Mouse (Mus musculus) neural tube, embryonic 12.5 days (tissue): Measurements from ENCODE around the gene Cntd1. TPM values are rescaled to one million over a fixed set of nuclear protein-coding genes. Genes with fewer than 3 reads are reported as not detected.
A peak's percentile ranks its signal among the peaks of the same experiment; 100 is the strongest.

ENCODE experiments used
- ATAC-seq: fragments of 200-750 bp; cut with Nextera tagmentation; 2 replicates; pipeline ENCODE4 v1.8.0; 2017; ENCODE audit warnings: low read depth, mild to moderate bottlenecking, moderate TSS enrichment, moderate library complexity; ENCODE audit not compliant: low FRiP score
- H3K27ac ChIP-seq: fragments of 300-500 bp; sonication (generic); 2 replicates; pipeline ENCODE4 v1.5.1; 2016
- H3K27me3 ChIP-seq: fragments of 300-500 bp; sonication (generic); replicated peaks from 2 replicates; pipeline ENCODE4 v1.6.1; 2016; ENCODE audit warnings: mild to moderate bottlenecking
- H3K36me3 ChIP-seq: fragments of 300-500 bp; sonication (generic); 2 replicates; pipeline ENCODE4 v1.6.1; 2016; ENCODE audit warnings: mild to moderate bottlenecking
- H3K4me1 ChIP-seq: fragments of 300-500 bp; sonication (generic); 2 replicates; pipeline ENCODE4 v1.6.1; 2016
- H3K4me2 ChIP-seq: fragments of 300-500 bp; sonication (generic); replicated peaks from 2 replicates; pipeline ENCODE4 v1.6.1; 2016; ENCODE audit warnings: mild to moderate bottlenecking
- H3K4me3 ChIP-seq: fragments of 300-500 bp; sonication (generic); 2 replicates; pipeline ENCODE4 v1.5.1; 2016
- H3K9ac ChIP-seq: fragments of 300-500 bp; sonication (generic); 2 replicates; pipeline ENCODE4 v1.6.1; 2016; ENCODE audit warnings: mild to moderate bottlenecking
- H3K9me3 ChIP-seq: fragments of 300-500 bp; sonication (generic); 2 replicates; pipeline ENCODE4 v1.6.1; 2016; ENCODE audit warnings: mild to moderate bottlenecking
- WGBS: fragments of 180-500 bp; shearing (Covaris S2); methylation state at CpG from one replicate; pipeline ENCODE4 v1.1.7; 2016; 5-methylcytosine and 5-hydroxymethylcytosine counted together
- polyA plus RNA-seq: library from polyadenylated mRNA; unstranded; fragments of >200 nt; fragmentation: Nextera tagmentation; extraction: Ambion mirVana; gene quantifications from 2 replicates; pipeline ENCODE4 v1.2.1, GENCODE M21; 2016

The Cntd1 gene
- polyA plus RNA-seq, 1 experiment from 2014 or later = 1.1 TPM

GRCm38 (mm10) chr11:101245071-101245470 lies 33.7 kb upstream of the Cntd1 start:
- H3K4me3 ChIP-seq = no peak overlapping the region
- H3K4me1 ChIP-seq = peaks cover 15% of the 10 kb centered on the region
- H3K27ac ChIP-seq = no peak overlapping the region
- no peaks in the 10 kb centered on the region; the same call in 1 of the 2 replicates for H3K36me3 ChIP-seq
- H3K27me3 ChIP-seq = peaks cover 32% of the 10 kb centered on the region
- H3K9me3 ChIP-seq = no peaks in the 10 kb centered on the region
- 36% methylated on average over 4 of the region's 4 CpGs for WGBS
- no peak overlapping the region for H3K4me2 ChIP-seq
- no peak overlapping the region for H3K9ac ChIP-seq
- no peak for ATAC-seq

GRCm38 (mm10) chr11:101245855-101246701 lies 32.7 kb upstream of the Cntd1 start, which contains the start of gene Ramp2:
Gene Ramp2, plus strand, starts transcription at chr11:101246028.
- WGBS = under 1% methylated on average over 62 of the region's 63 CpGs
- H3K27me3 ChIP-seq = peaks cover 32% of the 10 kb centered on the region
- H3K27ac ChIP-seq = no peak within 1 kb of the TSS
- H3K4me1 ChIP-seq = peaks cover 15% of the 10 kb centered on the region
- H3K4me3 ChIP-seq = peak within 1 kb of the TSS; percentile 61
- H3K36me3 ChIP-seq = no peaks in the 10 kb centered on the region; the same call in 1 of the 2 replicates
- H3K9me3 ChIP-seq = no peaks in the 10 kb centered on the region
- peak within 1 kb of the TSS; percentile 98 for H3K4me2 ChIP-seq
- peak; percentile 48; the same call in 1 of the 2 replicates for ATAC-seq
- peak within 1 kb of the TSS; percentile 72 for H3K9ac ChIP-seq

- Histone ChIP-seq H3K4me3 (peak overlapping the region; percentile 61), H3K4me1 (peaks cover 15% of the 10 kb centered on the region), H3K27me3 (peaks cover 32% of the 10 kb centered on the region), H3K9me3 (no peaks in the 10 kb centered on the region), H3K27ac (no peak overlapping the region), H3K9ac (peak overlapping the region; percentile 72; the same call in 1 of the 2 replicates), H3K4me2 (peak overlapping the region; percentile 98), H3K36me3 (no peaks in the 10 kb centered on the region; the same call in 1 of the 2 replicates)
- WGBS = 6% methylated on average over 7 of the region's 7 CpGs
- 0 out of 2 replicates have a peak, but pooled peaks have one; percentile 13 for ATAC-seq
These were observed 32.2 kb upstream of the Cntd1 start for GRCm38 (mm10) chr11:101246702-101247012.

- 83% methylated on average over 6 of the region's 6 CpGs for WGBS
- H3K4me3 ChIP-seq = no peak overlapping the region
These were observed 31.2 kb upstream of the Cntd1 start for GRCm38 (mm10) chr11:101247521-101248030.

GRCm38 (mm10) chr11:101248258-101248994 lies 30.4 kb upstream of the Cntd1 start:
- H3K27ac ChIP-seq = no peak overlapping the region
- peaks cover 32% of the 10 kb centered on the region for H3K27me3 ChIP-seq
- no peaks in the 10 kb centered on the region; the same call in 1 of the 2 replicates for H3K36me3 ChIP-seq
- 39% methylated on average over 14 of the region's 14 CpGs for WGBS
- H3K4me3 ChIP-seq = 0 out of 2 replicates have a peak overlapping the region, but pooled peaks have one; percentile 5
- no peak overlapping the region for H3K9ac ChIP-seq
- peaks cover 19% of the 10 kb centered on the region for H3K4me1 ChIP-seq
- no peaks in the 10 kb centered on the region for H3K9me3 ChIP-seq
- no peak for ATAC-seq
- no peak overlapping the region for H3K4me2 ChIP-seq

More at GRCm38 (mm10) chr11:101247521-101248030, 31.2 kb upstream of the Cntd1 start:
- Histone ChIP-seq H3K4me1 (peaks cover 15% of the 10 kb centered on the region), H3K9me3 (no peaks in the 10 kb centered on the region), H3K27ac (no peak overlapping the region), H3K27me3 (peaks cover 32% of the 10 kb centered on the region), H3K36me3 (no peaks in the 10 kb centered on the region; the same call in 1 of the 2 replicates), H3K4me2 (peak overlapping the region; percentile 98), H3K9ac (no peak overlapping the region)
- ATAC-seq = no peak

- H3K36me3 ChIP-seq = no peaks in the 10 kb centered on the region; the same call in 1 of the 2 replicates
- no peak for ATAC-seq
- H3K9ac ChIP-seq = no peak overlapping the region
- H3K4me2 ChIP-seq = no peak overlapping the region
- H3K4me3 ChIP-seq = no peak overlapping the region
- WGBS = 78% methylated on average over 2 of the region's 2 CpGs
- no peaks in the 10 kb centered on the region for H3K9me3 ChIP-seq
- H3K27me3 ChIP-seq = peaks cover 17% of the 10 kb centered on the region
- H3K27ac ChIP-seq = no peak overlapping the region
- peaks cover 20% of the 10 kb centered on the region for H3K4me1 ChIP-seq
These were observed 27.8 kb upstream of the Cntd1 start for GRCm38 (mm10) chr11:101251031-101251430.

- Histone ChIP-seq H3K4me3 (peak overlapping the region; percentile 94), H3K27ac (no peak overlapping the region), H3K4me2 (peak overlapping the region; percentile 94), H3K4me1 (peaks cover 12% of the 10 kb centered on the region), H3K9me3 (no peaks in the 10 kb centered on the region), H3K9ac (peak overlapping the region; percentile 87), H3K27me3 (peaks cover 4% of the 10 kb centered on the region; the same call in 1 of the 2 replicates), H3K36me3 (0 out of 2 replicates have a peak, but pooled peaks cover 3% of the 10 kb centered on the region)
- 16% methylated on average over 7 of the region's 7 CpGs for WGBS
- ATAC-seq = no peak
These were observed 25.9 kb upstream of the Cntd1 start for GRCm38 (mm10) chr11:101252941-101253340.

- Histone ChIP-seq H3K4me1 (peaks cover 16% of the 10 kb centered on the region), H3K27ac (peak within 1 kb of the TSS; percentile 84), H3K4me2 (peak within 1 kb of the TSS; percentile 94), H3K9ac (peak within 1 kb of the TSS; percentile 87), H3K27me3 (no peaks in the 10 kb centered on the region), H3K9me3 (no peaks in the 10 kb centered on the region), H3K36me3 (peaks cover 6% of the 10 kb centered on the region; the same call in 1 of the 2 replicates), H3K4me3 (peak within 1 kb of the TSS; percentile 94)
- peak; percentile 70; the same call in 1 of the 2 replicates for ATAC-seq
- WGBS = 0% methylated on average over 40 of the region's 40 CpGs
These were observed 25.0 kb upstream of the Cntd1 start, which contains the start of gene Vps25 for GRCm38 (mm10) chr11:101253613-101254389. Gene Vps25, plus strand, starts transcription at chr11:101253707.

- Histone ChIP-seq H3K4me3 (no peak overlapping the region), H3K27me3 (peaks cover 4% of the 10 kb centered on the region; the same call in 1 of the 2 replicates), H3K27ac (no peak overlapping the region), H3K4me1 (peaks cover 39% of the 10 kb centered on the region), H3K9me3 (no peaks in the 10 kb centered on the region), H3K36me3 (peaks cover 7% of the 10 kb centered on the region; the same call in 1 of the 2 replicates), H3K9ac (no peak overlapping the region), H3K4me2 (no peak overlapping the region)
- WGBS = 90% methylated on average over 13 of the region's 13 CpGs
- no peak for ATAC-seq
These were observed 22.7 kb upstream of the Cntd1 start for GRCm38 (mm10) chr11:101255826-101256775.

- no peak overlapping the region; the same call in 1 of the 2 replicates for H3K9ac ChIP-seq
- peaks cover 54% of the 10 kb centered on the region for H3K4me1 ChIP-seq
- H3K4me2 ChIP-seq = peak overlapping the region; percentile 95
- peaks cover 7% of the 10 kb centered on the region; the same call in 1 of the 2 replicates for H3K36me3 ChIP-seq
- H3K27ac ChIP-seq = no peak overlapping the region
- peaks cover 36% of the 10 kb centered on the region for H3K27me3 ChIP-seq
- WGBS = 29% methylated on average over 6 of the region's 6 CpGs
- no peak for ATAC-seq
- no peaks in the 10 kb centered on the region for H3K9me3 ChIP-seq
- H3K4me3 ChIP-seq = no peak overlapping the region
These were observed 19.5 kb upstream of the Cntd1 start for GRCm38 (mm10) chr11:101259261-101259712.
